14 mouse cellular contexts compared by ENCODE assay signal in the genomic region with DNA sequence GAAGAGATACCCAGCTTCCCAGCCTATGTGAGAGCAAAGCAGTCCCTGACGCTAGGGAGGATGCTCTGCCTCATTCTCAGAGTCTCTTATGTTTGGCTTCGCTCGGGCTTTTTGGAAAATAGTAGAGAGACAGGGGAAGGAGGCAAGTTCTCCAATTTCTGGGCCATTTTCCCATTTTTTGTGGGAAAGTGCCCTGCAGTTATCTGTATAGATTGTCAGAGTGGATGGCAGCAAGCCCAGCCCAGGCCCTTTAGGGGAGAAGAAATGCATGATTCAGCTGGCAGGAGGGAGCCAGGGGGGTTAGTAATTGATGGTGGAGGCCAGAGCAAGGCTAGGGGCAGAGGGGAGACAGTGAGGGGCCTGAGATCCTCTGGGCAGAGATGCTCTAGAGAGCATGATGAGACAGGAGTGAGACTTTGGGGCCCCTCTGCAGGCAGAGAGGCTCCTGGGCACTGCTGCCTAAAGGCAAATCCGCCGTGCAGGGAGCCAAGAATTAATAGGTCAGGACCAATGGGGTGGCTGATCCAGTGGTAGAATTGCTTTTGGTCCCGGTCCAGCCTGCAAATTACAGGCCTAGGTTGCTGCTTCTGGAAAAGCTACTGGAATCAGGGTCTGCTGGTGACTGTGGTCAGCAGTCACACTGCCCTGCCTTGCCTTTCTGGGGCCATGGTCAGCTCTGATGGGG. TPM values are rescaled to one million over a fixed set of nuclear protein-coding genes. Genes with fewer than 3 reads are reported as not detected.
DNase-seq lines count a peak whose midpoint lies in the region; ATAC-seq lines count a peak whose summit lies in the region.
"Had no signal": no experiment of that assay in that cellular context is flagged by ENCODE, and none has a peak within 500 bp of the region (broad histone marks: within the 10 kb centered on the region; RNA-seq: fewer than 3 reads in every experiment).

No protein-coding gene starts in this region.

- H3K27ac ChIP-seq in forebrain, embryonic 15.5 days (replicated peaks), result peak overlapping the region; percentile 9
- no peak overlapping the region; the same call in 1 of the 2 replicates for H3K27ac ChIP-seq in forebrain, embryonic 13.5 days
- 0 out of 2 replicates have a peak overlapping the region, but pooled peaks have one; percentile 42 for H3K27ac ChIP-seq in neural tube, embryonic 13.5 days (replicated peaks)
- peak overlapping the region; percentile 83 for H3K27ac ChIP-seq in embryonic facial prominence, embryonic 13.5 days
- H3K27ac ChIP-seq in limb, embryonic 15.5 days, result peak overlapping the region; percentile 51
- H3K27ac ChIP-seq: stomach, embryonic 15.5 days had no signal

- no peak overlapping the region for H3K4me2 ChIP-seq in forebrain, embryonic 15.5 days (replicated peaks)
- H3K4me2 ChIP-seq in forebrain, embryonic 13.5 days, result no peak overlapping the region
- H3K4me2 ChIP-seq in neural tube, embryonic 13.5 days, result no peak overlapping the region
- H3K4me2 ChIP-seq in embryonic facial prominence, embryonic 13.5 days, result no peak overlapping the region
- no peak overlapping the region for H3K4me2 ChIP-seq in limb, embryonic 15.5 days
- H3K4me2 ChIP-seq: stomach, embryonic 15.5 days had no signal

- no peak overlapping the region for H3K4me3 ChIP-seq in forebrain, embryonic 15.5 days
- no peak overlapping the region for H3K4me3 ChIP-seq in forebrain, embryonic 13.5 days
- no peak overlapping the region for H3K4me3 ChIP-seq in neural tube, embryonic 13.5 days
- H3K4me3 ChIP-seq in embryonic facial prominence, embryonic 13.5 days, result no peak overlapping the region
- no peak overlapping the region for H3K4me3 ChIP-seq in limb, embryonic 15.5 days
- H3K4me3 ChIP-seq: stomach, embryonic 15.5 days had no signal

- H3K4me1 ChIP-seq in forebrain, embryonic 15.5 days, result peaks cover 22% of the 10 kb centered on the region
- peaks cover 27% of the 10 kb centered on the region for H3K4me1 ChIP-seq in forebrain, embryonic 13.5 days
- H3K4me1 ChIP-seq in neural tube, embryonic 13.5 days (replicated peaks), result peaks cover 21% of the 10 kb centered on the region
- peaks cover 62% of the 10 kb centered on the region for H3K4me1 ChIP-seq in embryonic facial prominence, embryonic 13.5 days
- H3K4me1 ChIP-seq in limb, embryonic 15.5 days, result peaks cover 36% of the 10 kb centered on the region

- no peak for DNase-seq in neural tube, embryonic 10.5 days (ENCODE audit: extremely low spot score, low spot score)
- no peak for DNase-seq in layer of hippocampus, postnatal 10 days (ENCODE audit: low spot score in 2 of 2)
- DNase-seq in c-Kit-positive CD71-positive TER-119-positive erythroid progenitor cells, embryonic 14.5 days (ENCODE audit: low spot score), result no peak
- DNase-seq: heart, adult 11 months; heart, postnatal 4 days; kidney, postnatal 14 days; lung, adult 2 months had no signal

- no peaks in the 10 kb centered on the region for H3K36me3 ChIP-seq in forebrain, embryonic 15.5 days
- H3K36me3 ChIP-seq in forebrain, embryonic 13.5 days (ENCODE audit: poor library complexity, severe bottlenecking), result no peaks in the 10 kb centered on the region
- no peaks in the 10 kb centered on the region for H3K36me3 ChIP-seq in neural tube, embryonic 13.5 days
- no peaks in the 10 kb centered on the region for H3K36me3 ChIP-seq in embryonic facial prominence, embryonic 13.5 days
- H3K36me3 ChIP-seq in limb, embryonic 15.5 days, result no peaks in the 10 kb centered on the region
- H3K36me3 ChIP-seq: stomach, embryonic 15.5 days had no signal

- no peak overlapping the region for H3K9ac ChIP-seq in forebrain, embryonic 15.5 days (replicated peaks)
- H3K9ac ChIP-seq in forebrain, embryonic 13.5 days, result no peak overlapping the region
- H3K9ac ChIP-seq in neural tube, embryonic 13.5 days, result no peak overlapping the region
- no peak overlapping the region for H3K9ac ChIP-seq in embryonic facial prominence, embryonic 13.5 days
- no peak overlapping the region for H3K9ac ChIP-seq in limb, embryonic 15.5 days
- H3K9ac ChIP-seq: stomach, embryonic 15.5 days had no signal

- WGBS in forebrain, embryonic 15.5 days, result 44% methylated on average over 6 of the region's 6 CpGs
- WGBS in forebrain, embryonic 13.5 days, result 76% methylated on average over 6 of the region's 6 CpGs
- WGBS in neural tube, embryonic 13.5 days, result 71% methylated on average over 6 of the region's 6 CpGs
- WGBS in embryonic facial prominence, embryonic 13.5 days, result 39% methylated on average over 6 of the region's 6 CpGs
- 41% methylated on average over 6 of the region's 6 CpGs for WGBS in limb, embryonic 15.5 days

- no peaks in the 10 kb centered on the region for H3K9me3 ChIP-seq in forebrain, embryonic 15.5 days
- H3K9me3 ChIP-seq in forebrain, embryonic 13.5 days (replicated peaks), result no peaks in the 10 kb centered on the region
- H3K9me3 ChIP-seq in neural tube, embryonic 13.5 days, result no peaks in the 10 kb centered on the region
- H3K9me3 ChIP-seq in embryonic facial prominence, embryonic 13.5 days, result no peaks in the 10 kb centered on the region
- no peaks in the 10 kb centered on the region for H3K9me3 ChIP-seq in limb, embryonic 15.5 days
- H3K9me3 ChIP-seq: stomach, embryonic 15.5 days had no signal

- no peaks in the 10 kb centered on the region for H3K27me3 ChIP-seq in forebrain, embryonic 15.5 days
- H3K27me3 ChIP-seq in forebrain, embryonic 13.5 days, result no peaks in the 10 kb centered on the region
- no peaks in the 10 kb centered on the region for H3K27me3 ChIP-seq in neural tube, embryonic 13.5 days
- no peaks in the 10 kb centered on the region for H3K27me3 ChIP-seq in embryonic facial prominence, embryonic 13.5 days
- no peaks in the 10 kb centered on the region for H3K27me3 ChIP-seq in limb, embryonic 15.5 days
- H3K27me3 ChIP-seq: CH12.LX; stomach, embryonic 15.5 days had no signal

- no peak for ATAC-seq in forebrain, embryonic 15.5 days (replicated peaks)
- ATAC-seq in forebrain, embryonic 13.5 days, result no peak
- no peak for ATAC-seq in neural tube, embryonic 13.5 days (ENCODE audit: low read depth)
- ATAC-seq in embryonic facial prominence, embryonic 13.5 days (ENCODE audit: insufficient number of reproducible peaks, insufficient read depth, low FRiP score, low TSS enrichment, low read depth), result no peak
- ATAC-seq in limb, embryonic 15.5 days (ENCODE audit: insufficient number of reproducible peaks, low FRiP score, low TSS enrichment, low read depth), result no peak

RNA-seq across cellular contexts. Expression of a gene that starts 31.8 kb away (rescaled TPM):
- polyA plus RNA-seq in forebrain, embryonic 15.5 days (2015; fragmentation: Nextera tagmentation; extraction: Ambion mirVana), result 0.86 and 0.90 TPM in 2 replicates
- 1.1 TPM in 2 replicates for polyA plus RNA-seq in forebrain, embryonic 13.5 days (2015; fragmentation: Nextera tagmentation; extraction: Ambion mirVana)
- polyA plus RNA-seq in neural tube, embryonic 13.5 days (2015; fragmentation: Nextera tagmentation; extraction: Ambion mirVana), result 1.4 and 1.7 TPM in 2 replicates
- polyA plus RNA-seq in embryonic facial prominence, embryonic 13.5 days (2015; fragmentation: Nextera tagmentation; extraction: Ambion mirVana), result 3.4 and 5.4 TPM in 2 replicates
- polyA plus RNA-seq in limb, embryonic 15.5 days (2015; fragmentation: Nextera tagmentation; extraction: Ambion mirVana), result 11.2 and 12.2 TPM in 2 replicates
- total RNA-seq in layer of hippocampus, postnatal 10 days (2021), result under 1 TPM; 0.59 to 0.91 TPM
